Mouse (Mus musculus) left cerebral cortex, adult 11 months (tissue): ENCODE measurements around the gene Cenpi.
"Not testable (repeated sequence)": the region's sequence is repeated elsewhere in the genome, so short reads cannot be mapped to it uniquely, and the experiment has no call there.

Experiments
- DNase-seq: peaks from one replicate; pipeline ENCODE4 v3.0.0; 2022; ENCODE audit warnings: low spot score

The Cenpi gene

DNA sequence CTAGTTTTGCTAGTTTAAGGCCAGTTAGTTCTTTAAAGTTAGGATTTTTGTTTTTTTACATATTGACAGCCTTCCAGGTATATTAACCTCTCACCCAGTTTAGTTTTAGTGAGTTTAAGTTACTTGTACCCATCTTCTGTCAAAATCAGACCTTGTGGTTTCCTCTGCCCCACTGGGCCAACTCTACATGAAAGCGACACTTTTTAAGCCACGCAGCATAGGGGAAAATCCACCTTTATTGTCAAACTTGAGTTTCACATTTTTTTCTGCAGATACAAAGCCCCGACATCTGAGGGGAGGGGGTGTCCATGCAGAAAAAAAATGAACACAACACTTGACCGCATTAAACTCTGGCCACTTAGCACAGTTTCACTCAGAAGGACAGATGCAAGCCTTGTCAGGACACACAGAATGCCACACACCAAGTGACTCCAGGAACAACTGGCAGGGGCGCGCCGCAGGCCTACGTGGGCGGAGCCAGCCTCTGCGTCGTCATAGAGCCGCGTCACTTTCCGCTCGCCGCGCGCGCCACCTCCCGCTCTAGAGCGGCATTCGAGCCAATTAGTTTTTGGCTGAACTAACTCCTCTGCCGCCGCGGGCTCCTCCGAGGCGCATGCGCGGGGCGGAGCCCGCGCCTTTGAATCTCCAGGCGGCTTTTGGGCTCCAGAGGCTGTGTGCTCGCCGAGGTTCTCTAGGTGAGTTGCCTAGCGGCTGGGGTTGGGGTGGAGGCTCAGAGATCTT, at the start of gene Cenpi:
Cenpi (plus strand) TSS at position 551 of the 741 bp plus-strand sequence.
- DNase-seq: peak; percentile 80

DNA sequence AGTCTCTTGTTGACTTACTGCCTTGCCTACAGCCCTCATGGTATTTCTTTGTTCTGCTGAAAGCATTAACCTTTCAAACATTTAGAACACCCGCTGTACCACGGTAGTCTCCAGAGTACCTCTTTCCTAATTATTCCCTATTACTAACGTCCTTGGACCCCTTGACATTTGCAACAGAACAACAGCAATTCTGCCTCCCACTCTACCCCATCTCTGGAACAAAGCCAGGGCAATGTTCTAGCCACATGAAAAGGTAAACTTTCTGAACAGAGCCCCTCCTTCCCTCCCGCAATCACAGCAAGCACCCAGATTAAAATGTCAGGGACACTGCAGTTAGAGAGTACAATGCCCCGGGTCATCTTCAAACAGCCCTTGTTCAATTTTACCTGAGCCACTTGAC, 46.7 kb upstream of the Cenpi start:
- DNase-seq: no peak

DNA sequence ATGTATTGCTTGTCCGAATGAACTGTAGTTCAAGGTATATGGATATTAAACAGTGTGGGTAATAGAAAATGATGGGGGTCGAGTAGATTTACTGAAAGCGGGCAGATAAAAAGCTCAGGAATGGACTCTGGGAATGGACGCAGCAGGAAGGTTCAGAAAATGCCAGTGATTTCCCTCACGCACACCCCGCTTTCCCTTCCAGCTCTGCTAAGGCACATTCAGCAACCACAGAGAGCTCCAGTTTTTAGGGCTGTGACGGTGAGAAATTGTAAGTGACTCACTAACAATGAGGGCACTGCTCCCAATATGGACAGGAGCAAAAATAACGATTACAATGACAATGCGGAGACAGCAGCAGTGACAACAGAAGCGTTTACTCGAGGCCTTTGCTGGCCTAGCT, 45.8 kb upstream of the Cenpi start:
- no peak for DNase-seq

DNA sequence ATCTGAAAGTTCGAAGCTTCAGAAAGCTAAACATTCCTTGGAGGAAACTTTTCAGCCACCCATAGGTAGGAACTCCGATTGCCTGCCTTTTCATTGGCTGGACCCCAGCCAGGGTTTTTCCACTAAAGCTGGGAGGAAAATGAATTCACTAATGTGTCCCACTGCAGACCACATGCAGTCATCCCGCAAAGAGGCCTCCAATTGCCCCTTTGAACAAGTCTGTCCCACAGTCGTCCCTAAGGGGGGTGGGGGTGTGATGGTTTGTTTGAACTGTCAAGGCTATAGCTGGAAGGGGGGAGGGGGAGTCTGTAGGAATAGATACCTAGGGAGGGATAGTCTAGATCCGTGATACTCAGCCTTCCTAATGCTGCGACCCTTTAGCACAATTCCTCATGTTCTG, 32.2 kb upstream of the Cenpi start:
- DNase-seq: no peak

DNA sequence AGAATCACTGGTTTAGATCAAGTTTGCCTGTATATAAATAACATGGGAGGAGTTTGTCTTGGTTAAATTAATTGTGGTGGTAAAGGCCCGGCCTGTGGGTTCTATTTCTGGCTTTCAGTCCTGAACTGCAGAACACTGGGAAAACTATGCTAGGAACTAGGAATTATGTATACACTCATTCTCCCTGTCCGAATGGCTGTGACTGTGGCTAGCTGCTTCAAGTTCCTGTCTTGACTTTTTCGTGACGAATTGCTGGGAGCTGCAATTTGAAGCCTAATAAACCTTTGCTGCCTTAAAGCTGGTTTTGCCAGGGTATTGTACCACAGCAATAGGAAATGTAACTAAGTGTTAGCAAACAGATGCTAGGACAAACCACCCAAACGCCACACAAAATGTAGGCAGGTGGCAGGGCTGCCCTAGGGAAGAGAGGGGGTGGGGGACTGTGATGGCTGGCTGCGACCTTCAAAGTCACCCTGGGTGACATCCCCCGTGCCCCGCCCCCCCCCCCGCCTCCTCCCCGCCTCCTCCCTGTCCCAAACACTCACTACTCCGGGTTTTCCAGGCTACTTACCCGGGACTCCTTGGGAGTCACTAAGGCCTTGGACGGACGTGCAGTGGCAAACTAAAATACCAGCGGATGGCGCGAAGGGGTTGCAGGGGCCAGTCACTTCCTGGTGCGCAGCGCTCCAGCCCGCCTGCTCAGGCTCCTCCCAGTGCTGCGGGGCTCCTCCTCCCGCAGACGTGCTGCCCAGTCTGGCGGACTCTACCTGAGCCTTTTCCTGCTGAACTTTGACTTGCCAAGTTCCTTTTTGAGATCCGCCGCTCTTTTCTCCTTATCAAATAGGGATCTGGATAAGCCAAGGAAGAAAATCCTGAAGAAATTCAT, 31.4 kb upstream of the Cenpi start, which contains the start of gene Trmt2b:
Trmt2b (minus strand) TSS at position 710 of the 886 bp plus-strand sequence.
- DNase-seq: no peak

DNA sequence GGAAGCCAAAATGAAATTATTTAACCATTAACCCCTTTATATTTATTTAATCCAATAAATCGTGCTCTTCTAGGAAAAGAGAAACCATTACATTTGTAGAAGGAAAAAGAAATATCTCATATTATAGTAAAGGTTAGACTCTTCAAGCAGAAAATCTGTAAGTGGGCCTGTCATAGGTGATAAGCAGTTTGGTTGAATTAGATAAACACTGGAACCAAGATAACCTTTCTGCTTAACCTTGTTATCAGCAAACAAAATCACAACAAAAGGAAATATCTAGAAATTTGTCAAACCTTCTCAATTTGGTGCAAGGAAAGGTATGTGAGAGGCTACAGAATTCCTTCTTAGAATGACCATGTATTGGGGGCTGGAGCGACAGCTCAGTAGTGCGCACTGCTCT, 27.4 kb upstream of the Cenpi start:
- DNase-seq: no peak

DNA sequence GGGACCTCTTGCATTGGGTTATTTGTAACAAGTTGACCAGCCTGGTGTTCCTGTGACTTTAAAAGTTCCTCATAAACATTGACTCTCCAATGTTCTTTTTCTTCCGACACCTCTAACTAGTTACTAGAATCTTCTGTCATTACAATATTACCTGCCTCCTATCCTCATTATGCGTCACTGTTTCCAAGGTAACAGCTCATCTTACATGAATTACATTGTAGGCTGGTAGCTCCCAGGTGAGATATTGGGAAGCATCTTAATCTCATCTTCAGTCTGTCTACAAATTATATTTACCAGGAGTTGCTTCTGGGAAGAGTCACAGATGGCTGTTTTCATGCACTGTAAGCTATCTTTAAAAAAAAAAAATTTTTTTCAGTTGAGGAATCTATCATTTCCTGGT, 22.8 kb upstream of the Cenpi start:
- DNase-seq: no peak

DNA sequence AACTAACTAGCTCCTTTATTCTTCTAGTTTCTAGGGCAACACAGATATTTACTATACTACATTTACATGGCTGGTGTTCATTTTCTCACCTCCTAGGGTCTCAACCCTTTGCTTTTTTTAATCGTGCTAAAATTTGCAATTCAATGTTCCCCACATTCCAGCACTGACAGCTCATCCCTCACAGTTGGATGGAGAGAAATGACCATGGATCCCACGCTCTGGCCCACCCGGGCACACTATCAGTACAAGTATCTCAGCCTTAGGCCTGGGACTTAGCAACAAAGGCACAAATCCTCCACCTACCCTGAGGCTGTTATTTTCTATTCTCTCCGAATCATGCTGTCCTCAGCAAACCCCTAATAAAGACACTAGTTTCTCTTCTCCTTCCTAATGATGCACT, 22.1 kb upstream of the Cenpi start:
- DNase-seq: no peak

DNA sequence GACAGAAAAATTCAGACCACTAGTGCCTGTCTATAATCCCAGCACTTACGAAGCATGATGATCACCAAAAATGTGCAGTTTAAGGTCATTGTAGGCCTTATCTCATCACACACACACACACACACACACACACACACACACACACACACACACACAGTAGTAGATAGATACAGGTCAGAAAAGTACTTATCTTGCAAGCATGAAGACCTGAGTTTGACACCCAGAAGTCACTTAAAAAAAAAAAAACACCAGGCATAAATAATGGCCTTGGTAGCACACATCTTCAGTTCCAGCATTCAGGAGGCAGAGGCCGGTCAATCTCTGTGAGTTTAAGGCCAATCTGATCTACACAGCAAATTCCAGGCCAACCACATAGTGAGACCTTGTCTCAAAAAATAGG, 20.6 kb upstream of the Cenpi start:
- DNase-seq: no peak

DNA sequence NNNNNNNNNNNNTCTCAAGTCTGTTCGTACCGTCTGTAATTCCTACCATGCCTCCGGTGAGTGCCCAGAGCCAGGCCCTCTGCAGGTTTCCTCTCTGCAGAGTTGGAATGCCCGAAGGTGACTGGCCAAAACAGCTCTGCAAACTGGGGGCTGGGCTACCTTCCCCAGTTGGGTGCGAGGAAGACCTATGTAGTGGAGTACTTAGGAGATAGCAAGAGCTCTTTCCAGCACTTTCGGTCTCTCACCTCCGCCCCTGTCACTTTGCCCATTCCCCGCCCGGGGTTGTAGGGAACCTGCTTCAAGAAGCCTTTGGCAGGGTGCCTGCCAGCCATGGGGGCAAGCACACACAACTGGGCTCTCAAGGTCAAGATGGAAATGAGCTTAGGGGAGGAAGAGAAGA, 11.6 kb upstream of the Cenpi start:
- DNase-seq: no peak

DNA sequence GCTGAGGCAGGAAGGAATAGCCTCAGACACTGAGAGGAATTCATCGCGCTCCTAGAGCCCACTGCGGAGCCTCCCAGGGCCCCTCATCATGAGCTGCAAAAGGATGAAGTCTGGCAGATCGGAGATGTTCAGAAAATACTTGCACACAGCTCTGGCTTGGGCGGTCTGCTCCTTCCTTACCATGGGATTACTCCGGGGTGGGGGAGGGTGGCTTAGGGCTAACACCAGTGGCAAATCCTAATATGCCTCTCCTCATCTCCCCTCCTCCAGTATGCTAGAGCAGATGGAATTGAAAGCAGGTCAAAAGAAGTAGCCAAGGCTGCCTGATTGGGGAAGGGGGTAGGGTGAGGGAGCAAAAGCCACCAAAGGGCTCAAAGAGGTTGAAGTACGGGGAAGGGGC, 11.1 kb upstream of the Cenpi start:
- DNase-seq: no peak

DNA sequence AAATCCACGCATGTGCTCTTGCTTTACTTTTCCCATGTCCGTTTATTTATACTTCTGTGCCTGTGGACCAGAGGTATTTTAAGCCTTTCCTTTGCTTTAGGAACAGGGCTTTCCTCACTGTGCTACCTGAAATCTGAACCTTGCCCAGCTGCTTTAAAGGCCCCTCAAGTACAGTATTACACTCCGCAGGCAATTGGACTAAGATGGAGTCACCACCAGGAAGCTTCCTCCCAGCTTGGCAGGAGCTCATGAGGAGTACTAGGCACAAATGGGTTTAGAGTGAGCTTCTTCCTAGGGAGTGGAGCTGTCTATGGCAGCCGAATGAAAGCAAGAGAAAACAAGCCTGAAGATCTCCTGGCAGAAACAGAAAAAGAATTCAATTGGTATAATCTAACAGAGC, 10.7 kb upstream of the Cenpi start:
- DNase-seq: no peak

DNA sequence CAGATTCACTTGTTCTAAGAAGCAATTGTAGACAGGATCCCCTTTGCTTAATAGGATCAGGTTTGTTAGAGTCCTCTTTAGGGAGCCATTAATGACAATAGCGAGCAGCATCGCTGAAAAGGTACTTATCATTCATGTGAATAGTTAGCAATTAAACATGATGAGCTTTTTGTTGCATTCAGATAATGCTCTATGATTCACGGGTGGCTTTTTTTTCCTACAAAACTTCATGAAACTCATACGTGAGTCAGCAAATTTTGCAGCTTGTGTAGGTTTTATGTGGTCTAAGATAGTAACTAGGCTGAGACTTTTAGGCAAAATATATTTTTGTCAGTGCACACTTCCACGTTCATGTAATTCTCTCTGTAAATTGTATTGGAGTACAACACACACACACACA, 7.7 kb upstream of the Cenpi start:
- DNase-seq: no peak

DNA sequence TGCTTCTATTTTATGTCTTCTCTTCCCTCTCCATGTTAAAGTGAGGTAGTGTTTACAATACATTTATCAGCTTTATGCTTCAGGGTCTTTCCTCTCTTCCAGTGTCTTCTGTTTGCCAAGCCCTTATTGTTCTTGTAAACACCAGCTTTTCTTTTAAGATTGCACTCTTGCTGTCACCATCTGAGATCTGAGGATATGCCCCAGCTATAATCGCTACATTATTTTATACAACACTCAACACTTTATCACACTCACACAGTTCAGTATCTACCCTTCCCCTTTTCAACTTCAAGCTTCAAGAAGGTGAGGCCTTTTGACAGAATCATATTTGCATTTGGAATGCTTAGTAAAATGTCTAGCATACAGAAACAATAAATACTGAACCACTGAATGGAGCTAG, 4.6 kb upstream of the Cenpi start:
- no peak for DNase-seq

DNA sequence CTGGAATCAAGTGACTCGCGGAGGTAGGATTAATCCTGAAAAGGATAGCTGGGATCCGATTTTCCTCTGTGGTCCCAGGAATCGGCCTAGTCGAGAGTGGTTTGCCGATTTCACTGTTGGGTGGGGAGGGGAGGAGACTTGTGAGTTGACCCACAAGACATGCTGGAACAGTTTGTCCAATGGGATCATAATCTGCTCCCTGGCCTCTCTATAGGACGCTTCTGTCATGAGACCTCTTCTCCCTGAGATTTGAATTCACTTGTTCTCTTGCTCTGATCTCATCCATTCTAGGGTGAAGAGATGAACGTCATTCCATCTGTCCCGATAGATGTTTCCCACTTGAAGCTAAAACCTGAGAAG, 371 bp downstream of the Cenpi start:
- no peak for DNase-seq

DNA sequence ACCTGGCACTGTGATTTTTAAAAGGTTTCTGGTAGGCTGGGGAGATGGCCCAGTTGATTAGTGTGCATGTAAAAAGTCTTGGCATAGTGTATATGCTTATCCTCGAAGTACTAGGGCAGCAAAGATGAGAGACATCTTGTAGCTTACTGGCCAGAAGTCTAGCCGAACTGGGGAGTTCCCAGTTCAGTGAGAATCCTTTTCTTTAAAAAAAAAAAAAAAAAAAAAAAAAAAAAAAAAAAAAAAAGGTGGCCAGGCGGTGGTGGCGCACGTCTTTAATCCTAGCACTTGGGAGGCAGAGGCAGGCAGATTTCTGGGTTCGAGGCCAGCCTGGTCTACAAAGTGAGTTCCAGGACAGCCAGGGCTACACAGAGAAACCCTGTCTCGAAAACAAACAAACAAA, 3.3 kb downstream of the Cenpi start:
- not testable (repeated sequence) for DNase-seq

DNA sequence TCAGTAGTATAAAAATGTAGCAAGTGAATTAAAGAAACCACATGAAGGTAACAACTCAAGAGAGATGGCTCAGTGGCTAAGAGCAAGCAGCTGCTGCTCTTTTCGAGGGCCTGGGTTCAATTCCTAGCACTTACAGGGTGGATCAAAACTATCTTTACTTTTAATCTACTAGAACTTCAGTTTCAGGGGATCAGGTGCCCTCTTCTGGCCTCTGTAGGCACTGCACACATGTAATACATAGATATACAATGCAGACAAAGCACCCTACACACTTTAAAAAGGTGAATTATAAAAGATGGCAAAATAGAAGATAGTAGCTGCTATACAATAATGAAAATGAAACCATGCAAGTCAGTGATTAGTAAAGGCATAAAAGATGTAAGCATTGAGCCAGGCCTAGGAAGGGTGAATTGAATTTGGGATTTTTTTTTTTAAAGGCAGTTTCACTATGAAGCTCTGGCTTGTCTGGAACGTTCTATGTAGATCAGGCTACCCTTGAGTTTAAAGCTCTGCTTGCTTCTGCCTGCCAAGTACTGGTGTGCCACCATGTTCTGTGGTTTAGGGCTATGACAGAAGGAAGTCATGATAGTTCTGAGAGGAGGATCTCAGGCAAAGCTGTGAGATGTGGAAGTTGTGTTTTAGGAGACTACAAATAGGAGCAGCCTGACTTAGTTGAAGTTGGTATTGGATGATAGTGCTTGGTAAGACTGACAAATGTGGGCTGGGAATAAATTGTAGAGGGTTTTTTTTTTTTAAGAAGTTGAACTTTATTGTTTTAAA, 11.5 kb downstream of the Cenpi start:
- DNase-seq: no peak

DNA sequence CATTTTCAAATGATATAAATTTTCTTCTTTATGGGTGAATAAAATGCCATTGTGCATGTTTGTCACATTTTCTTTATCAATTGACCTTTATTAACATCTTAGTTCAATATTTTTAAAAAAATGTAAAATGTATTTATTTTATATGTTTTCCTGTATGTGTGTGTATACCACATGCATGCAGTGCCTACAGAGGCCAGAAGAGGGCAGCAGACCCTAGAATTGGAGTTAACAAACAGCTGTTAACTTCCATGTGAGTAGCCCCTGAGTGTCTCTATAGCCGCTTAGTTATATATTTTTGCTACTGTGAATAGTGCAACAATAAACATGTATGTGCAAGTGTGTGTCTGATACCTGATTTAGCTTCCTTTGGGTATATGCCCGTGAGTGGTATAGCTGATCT, 25.4 kb downstream of the Cenpi start:
- no peak for DNase-seq

DNA sequence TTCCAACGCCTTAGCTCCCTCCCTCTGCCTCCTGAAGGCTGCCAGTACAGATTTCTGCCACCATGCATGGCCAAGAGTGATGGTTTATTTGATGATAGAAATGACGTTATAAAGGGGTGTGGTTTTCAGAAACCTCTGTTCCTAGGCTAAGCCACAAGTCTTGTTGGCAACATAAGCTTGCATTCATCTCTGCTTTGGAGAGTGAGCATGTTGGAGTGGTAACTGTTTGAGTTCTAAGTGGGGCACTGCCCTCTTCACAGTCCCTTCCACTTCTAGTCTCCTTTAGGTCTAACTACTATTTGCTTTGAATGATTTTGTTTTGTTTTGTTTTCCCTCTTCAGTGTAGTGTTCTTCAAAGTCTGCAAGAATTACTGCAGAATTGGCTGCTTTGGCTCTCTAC, 34.9 kb downstream of the Cenpi start:
- no peak for DNase-seq

DNA sequence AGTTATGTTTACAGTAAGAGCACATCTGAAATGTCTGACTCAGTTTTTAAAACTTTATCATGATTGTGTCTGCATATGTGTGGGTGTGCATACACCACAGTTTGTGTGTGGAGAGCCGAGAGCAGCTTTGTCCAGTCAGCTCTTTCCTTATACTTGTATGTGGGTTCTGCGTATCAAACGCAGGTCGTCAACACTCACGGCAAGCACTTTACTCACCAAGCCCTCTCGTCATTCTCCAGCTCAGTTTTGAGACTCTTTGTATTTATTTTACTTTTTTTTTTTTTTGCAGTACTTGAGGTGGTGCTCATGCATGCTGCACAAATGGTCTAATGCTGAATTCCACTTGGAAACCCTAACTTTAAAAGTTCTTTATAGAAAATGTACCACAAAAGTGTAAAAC, 42.3 kb downstream of the Cenpi start:
- DNase-seq: no peak

DNA sequence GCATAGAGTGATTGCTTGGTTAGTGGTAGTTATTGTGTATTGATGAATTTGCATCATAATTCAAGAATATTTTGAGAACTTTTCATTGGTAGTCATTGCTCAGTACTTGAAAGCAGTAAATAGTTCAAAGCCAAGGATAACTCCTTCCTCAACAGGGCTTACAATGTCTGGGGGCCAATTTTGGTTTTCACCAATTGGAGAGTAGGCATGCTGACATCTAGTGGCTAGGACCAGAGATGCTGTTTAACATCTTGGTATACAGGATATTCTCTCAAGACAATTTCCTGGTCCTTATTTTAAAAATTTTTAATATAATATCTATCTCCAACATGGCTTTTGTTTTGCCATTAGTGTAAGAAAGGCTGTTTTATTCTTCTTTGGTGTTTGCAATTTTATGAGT, 46.0 kb downstream of the Cenpi start:
- DNase-seq: no peak

DNA sequence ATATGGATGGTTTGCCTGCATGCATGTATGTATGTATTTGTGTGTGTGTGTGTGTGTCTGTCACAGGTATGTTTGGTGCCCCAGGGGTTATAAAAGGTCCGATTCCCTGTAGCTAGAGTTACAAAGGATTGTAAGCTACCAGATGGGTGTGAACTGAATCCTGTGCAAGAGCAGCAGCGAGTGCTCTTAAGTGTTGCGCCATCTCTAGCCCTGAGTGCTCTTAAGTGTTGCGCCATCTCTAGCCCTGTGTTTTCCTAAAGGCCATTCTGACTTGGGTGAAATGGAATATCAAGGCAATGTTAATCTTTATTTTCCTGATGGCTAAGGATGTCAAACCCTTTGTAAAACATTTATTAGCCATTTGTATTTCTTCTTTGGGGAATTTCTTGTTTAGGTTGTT, 51.5 kb downstream of the Cenpi start:
- no peak for DNase-seq

DNA sequence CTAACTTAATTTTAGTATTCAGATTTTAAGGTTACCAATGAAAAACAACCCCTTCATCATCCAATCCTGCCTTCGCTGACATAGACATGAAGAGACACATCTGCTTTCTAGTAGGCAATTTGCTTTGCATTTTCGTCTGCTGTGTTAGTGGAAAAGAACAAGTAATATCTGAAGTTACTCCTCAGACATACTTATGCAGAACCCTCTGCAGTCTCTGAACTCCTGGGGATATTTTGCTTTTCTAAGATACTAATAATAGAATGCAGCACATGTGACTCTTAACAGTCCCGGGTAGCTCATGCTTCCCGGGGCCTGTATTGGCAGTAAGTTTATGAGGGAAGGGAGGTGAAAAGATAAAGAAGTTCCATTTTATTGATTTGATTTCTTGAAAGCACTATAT, 54.3 kb downstream of the Cenpi start:
- DNase-seq: no peak
